Mouse (Mus musculus): Measurements from ENCODE around the gene Htr5a. TPM values are rescaled to one million over a fixed set of nuclear protein-coding genes. Genes with fewer than 3 reads are reported as not detected.

Htr5a gene
- polyA plus RNA-seq, 1 experiment from 2014 or later = not detected

DNA sequence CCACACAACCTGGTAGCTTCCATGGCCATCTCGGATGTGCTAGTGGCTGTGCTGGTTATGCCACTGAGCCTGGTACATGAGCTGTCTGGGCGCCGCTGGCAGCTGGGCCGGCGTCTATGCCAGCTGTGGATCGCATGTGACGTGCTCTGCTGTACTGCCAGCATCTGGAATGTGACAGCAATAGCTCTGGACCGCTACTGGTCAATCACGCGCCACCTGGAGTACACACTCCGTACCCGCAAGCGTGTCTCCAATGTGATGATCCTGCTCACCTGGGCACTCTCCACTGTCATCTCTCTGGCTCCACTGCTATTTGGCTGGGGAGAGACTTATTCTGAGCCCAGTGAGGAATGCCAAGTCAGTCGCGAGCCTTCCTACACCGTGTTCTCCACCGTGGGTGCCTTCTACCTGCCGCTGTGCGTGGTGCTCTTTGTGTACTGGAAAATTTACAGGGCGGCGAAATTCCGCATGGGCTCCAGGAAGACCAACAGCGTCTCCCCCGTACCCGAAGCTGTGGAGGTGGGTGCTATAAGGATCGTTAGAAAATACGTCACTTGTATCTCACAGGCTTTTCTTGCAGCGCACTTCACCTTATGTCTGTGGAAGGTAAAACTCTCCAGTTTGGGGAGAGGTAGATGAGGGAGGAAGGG lies 847 bp downstream of the Htr5a start:
- in situ Hi-C loops (cut with MboI; ENCODE audit: low pct_unique_long_range_greater_than_20kb) = no loop called here
- ChIA-PET POLR2A (no interaction called here), CTCF (no interaction called here)
- DNase-seq (ENCODE audit: low read depth, low spot score) = no peak
- no peak for ATAC-seq
- peaks cover 6% of the 10 kb centered on the region for H3K27me3 ChIP-seq
- TF ChIP-seq CTCF (IDR thresholded peaks at IDR 0.05) = no peak

DNA sequence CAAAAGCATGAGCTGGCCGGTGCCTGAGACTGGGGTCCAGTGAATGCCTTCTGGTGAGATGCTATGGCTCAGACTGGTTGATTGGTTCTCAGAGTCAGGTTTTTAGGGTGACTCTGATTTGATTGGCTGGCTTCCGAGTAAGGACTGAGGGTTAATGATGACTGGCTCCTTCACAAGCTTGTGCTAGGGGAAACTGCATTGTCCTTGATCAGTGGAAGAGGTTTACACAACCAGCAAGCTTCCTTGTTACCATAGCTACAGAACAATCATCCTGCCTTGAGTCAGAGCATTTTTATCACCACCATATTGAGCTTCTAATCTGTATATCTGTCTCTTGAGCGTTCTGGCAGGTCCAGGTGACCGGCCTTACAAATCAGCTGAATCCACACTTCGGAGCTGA lies 5.0 kb downstream of the Htr5a start:
- ATAC-seq (no peak), DNase-seq (ENCODE audit: low read depth, low spot score) (no peak)
- ChIA-PET CTCF (interaction anchor here (1.5 kb wide), 1 partner anchor 9 kb away, joined by 5 read pairs; no protein-coding TSS in a partner anchor), POLR2A (no interaction called here)
- peaks cover 2% of the 10 kb centered on the region for H3K27me3 ChIP-seq
- no peak for TF ChIP-seq CTCF (IDR thresholded peaks at IDR 0.05)
- in situ Hi-C loops (cut with MboI; ENCODE audit: low pct_unique_long_range_greater_than_20kb) = no loop called here

DNA sequence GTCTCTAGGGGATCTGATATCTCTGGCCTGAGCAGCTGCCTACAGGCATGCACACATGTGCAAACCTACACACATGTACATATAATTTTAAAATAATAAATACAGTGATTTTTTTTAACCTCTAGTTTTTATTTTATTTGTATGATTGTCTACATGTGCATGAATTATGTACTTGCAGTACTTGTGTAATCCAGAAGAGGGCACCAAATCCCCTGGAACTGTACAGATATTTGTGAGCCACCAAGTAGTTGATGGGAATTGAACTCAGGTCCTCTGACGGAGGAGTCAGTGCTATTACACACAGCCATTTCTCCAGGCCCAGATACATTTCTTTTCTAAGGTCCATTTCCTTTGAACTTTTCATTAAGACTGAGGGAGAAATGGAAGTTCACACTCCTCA lies 12.3 kb downstream of the Htr5a start:
- ChIA-PET POLR2A (no interaction called here), CTCF (no interaction called here)
- DNase-seq (ENCODE audit: low read depth, low spot score) = peak; percentile 4
- ATAC-seq = no peak
- H3K27me3 ChIP-seq = peaks cover 4% of the 10 kb centered on the region
- peak; percentile 85 for TF ChIP-seq CTCF (IDR thresholded peaks at IDR 0.05)
- in situ Hi-C loops (cut with MboI; ENCODE audit: low pct_unique_long_range_greater_than_20kb) = loop anchor here (10.0 kb wide), 1 partner anchor 241 kb away; no protein-coding TSS in a partner anchor

- CTCF ChIA-PET = interaction anchor here (1.3 kb wide), 1 partner anchor 9 kb away, joined by 5 read pairs; no protein-coding TSS in a partner anchor
- POLR2A ChIA-PET = no interaction called here
Observed at GRCm38 (mm10) chr5:27855726-27856125, 13.8 kb downstream of the Htr5a start.

GRCm38 (mm10) chr5:27873240-27874082 lies 31.5 kb downstream of the Htr5a start:
- ATAC-seq = no peak
- POLR2A ChIA-PET = no interaction called here
- CTCF ChIA-PET = no interaction called here
- no peaks in the 10 kb centered on the region for H3K27me3 ChIP-seq
- no peak for TF ChIP-seq CTCF (IDR thresholded peaks at IDR 0.05)
- in situ Hi-C loops (cut with MboI; ENCODE audit: low pct_unique_long_range_greater_than_20kb) = no loop called here
- no peak for DNase-seq (ENCODE audit: low read depth, low spot score)

More at GRCm38 (mm10) chr5:27855726-27856125, 13.8 kb downstream of the Htr5a start:
- DNase-seq (ENCODE audit: low read depth, low spot score) (no peak), ATAC-seq (no peak)
- in situ Hi-C loops (cut with MboI; ENCODE audit: low pct_unique_long_range_greater_than_20kb) = loop anchor here (10.0 kb wide), 1 partner anchor 239 kb away; no protein-coding TSS in a partner anchor
- no peak for TF ChIP-seq CTCF (IDR thresholded peaks at IDR 0.05)
- peaks cover 4% of the 10 kb centered on the region for H3K27me3 ChIP-seq

DNA sequence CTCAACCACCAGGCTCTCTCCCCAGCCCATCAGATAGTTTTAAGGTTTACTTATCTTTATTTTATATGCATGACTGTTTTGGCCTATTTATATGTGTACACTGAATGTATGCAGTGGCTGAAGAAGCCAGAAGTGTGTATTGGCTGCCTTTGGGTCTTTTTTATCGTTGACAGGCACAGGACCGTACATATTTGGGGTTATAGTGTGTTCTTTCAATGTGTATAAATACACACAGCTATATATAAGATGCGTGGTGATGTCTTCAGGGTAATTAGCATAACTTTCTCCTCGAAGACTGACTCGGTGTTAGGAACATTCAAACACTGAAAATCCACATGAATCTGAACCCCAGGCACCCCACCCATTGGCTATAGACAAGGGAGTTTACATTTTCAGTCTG lies 32.3 kb downstream of the Htr5a start:
- TF ChIP-seq CTCF (IDR thresholded peaks at IDR 0.05) = no peak
- ATAC-seq = no peak
- in situ Hi-C loops (cut with MboI; ENCODE audit: low pct_unique_long_range_greater_than_20kb) = no loop called here
- no peak for DNase-seq (ENCODE audit: low read depth, low spot score)
- POLR2A ChIA-PET = no interaction called here
- no peaks in the 10 kb centered on the region for H3K27me3 ChIP-seq
- CTCF ChIA-PET = no interaction called here

- ChIA-PET CTCF (no interaction called here), POLR2A (no interaction called here)
- H3K27me3 ChIP-seq = no peaks in the 10 kb centered on the region
- DNase-seq (ENCODE audit: low read depth, low spot score) (no peak), ATAC-seq (no peak)
- no peak for TF ChIP-seq CTCF (IDR thresholded peaks at IDR 0.05)
- in situ Hi-C loops (cut with MboI; ENCODE audit: low pct_unique_long_range_greater_than_20kb) = no loop called here
Observed at GRCm38 (mm10) chr5:27875341-27876105, 33.6 kb downstream of the Htr5a start.

DNA sequence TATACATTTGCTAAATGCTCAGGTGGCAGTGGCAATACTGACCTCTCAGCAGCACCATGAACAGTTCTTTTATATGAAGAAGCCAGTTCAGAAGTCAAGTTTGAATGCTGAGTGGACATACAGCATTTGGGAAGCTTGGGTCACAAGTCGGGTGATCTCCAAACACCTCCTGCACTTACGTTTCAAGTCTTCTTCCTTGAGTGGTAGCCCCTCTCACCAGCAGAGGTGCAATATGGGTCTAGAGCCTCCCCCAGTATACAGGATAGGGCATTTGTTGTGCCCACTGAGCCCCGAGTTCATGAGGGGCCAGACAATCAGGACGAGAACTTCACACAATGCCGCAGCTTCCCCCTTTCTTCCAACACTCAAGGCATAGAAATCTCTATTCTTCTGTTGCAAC lies 36.4 kb downstream of the Htr5a start:
- DNase-seq (ENCODE audit: low read depth, low spot score) = no peak
- in situ Hi-C loops (cut with MboI; ENCODE audit: low pct_unique_long_range_greater_than_20kb) = no loop called here
- no peaks in the 10 kb centered on the region for H3K27me3 ChIP-seq
- no peak for TF ChIP-seq CTCF (IDR thresholded peaks at IDR 0.05)
- CTCF ChIA-PET = no interaction called here
- no peak for ATAC-seq
- POLR2A ChIA-PET = no interaction called here

GRCm38 (mm10) chr5:27879726-27880125 lies 37.8 kb downstream of the Htr5a start:
- ChIA-PET POLR2A (no interaction called here), CTCF (no interaction called here)
- TF ChIP-seq CTCF (IDR thresholded peaks at IDR 0.05) = no peak
- no peak for ATAC-seq
- H3K27me3 ChIP-seq = no peaks in the 10 kb centered on the region
- in situ Hi-C loops (cut with MboI; ENCODE audit: low pct_unique_long_range_greater_than_20kb) = no loop called here
- no peak for DNase-seq (ENCODE audit: low read depth, low spot score)

GRCm38 (mm10) chr5:27880329-27881036 lies 38.5 kb downstream of the Htr5a start:
- POLR2A ChIA-PET = no interaction called here

More at GRCm38 (mm10) chr5:27880329-27881036, 38.5 kb downstream of the Htr5a start:
- ATAC-seq (no peak), DNase-seq (ENCODE audit: low read depth, low spot score) (no peak)
- H3K27me3 ChIP-seq = no peaks in the 10 kb centered on the region
- TF ChIP-seq CTCF (IDR thresholded peaks at IDR 0.05) = no peak
- CTCF ChIA-PET = no interaction called here
- in situ Hi-C loops (cut with MboI; ENCODE audit: low pct_unique_long_range_greater_than_20kb) = no loop called here
